Mouse (Mus musculus) monocyte, adult 2 months (primary cell): ENCODE results near the gene Prpf8.
A peak's percentile ranks its signal among the peaks of the same experiment; 100 is the strongest.

Source experiments
- DNase-seq, 2 experiments: peaks; one replicate each; pipeline ENCODE4 v3.0.0; 2022; ENCODE audit warnings: low spot score in 2 of 2, low read depth in 1 of 2

The Prpf8 gene

GRCm38 (mm10) chr11:75532340-75533277, 46.0 kb downstream of the Prpf8 start:
- DNase-seq: peak in 1 of 2 experiments; percentile 35

GRCm38 (mm10) chr11:75533314-75534015, 46.8 kb downstream of the Prpf8 start:
- no peak for DNase-seq

DNA sequence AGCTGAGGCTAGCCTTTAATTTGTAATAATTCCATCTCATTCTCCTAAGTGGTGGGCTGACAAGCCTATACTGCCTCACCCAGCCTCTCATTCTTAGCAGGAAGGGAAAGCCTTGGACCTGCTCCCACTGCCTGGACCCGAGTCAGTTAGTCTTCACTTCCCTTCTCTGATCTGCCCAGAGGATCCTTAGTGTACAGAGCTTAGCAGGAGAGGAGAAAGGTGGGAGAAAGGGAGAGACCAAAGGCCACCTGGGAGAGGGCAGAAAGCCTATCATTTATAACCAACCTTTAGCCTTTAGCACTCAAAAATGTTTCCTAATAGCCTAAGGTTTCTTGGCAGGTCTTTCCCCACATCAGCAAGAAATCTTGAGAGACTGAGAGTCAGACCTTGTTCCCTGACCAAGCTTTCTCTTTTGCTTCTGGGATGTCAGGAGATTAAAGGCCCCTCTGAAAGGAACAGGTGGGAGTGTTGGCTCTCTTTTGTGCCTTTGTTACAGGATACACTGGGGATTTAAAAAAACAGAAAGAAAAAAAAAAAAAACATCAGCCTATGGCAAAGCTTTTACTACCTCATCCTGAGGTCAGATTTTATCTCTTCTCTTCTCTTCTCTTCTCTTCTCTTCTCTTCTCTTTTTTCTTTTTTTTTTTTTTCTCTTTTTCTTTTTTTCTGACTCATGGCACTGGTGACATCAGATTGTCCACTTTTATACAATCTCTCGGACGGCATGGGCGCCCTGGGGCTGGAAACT, 47.8 kb downstream of the Prpf8 start:
- no peak for DNase-seq

GRCm38 (mm10) chr11:75535106-75535795, 48.6 kb downstream of the Prpf8 start:
- no peak for DNase-seq

- no peak for DNase-seq
Measured at GRCm38 (mm10) chr11:75536255-75537024, 49.8 kb downstream of the Prpf8 start.

DNA sequence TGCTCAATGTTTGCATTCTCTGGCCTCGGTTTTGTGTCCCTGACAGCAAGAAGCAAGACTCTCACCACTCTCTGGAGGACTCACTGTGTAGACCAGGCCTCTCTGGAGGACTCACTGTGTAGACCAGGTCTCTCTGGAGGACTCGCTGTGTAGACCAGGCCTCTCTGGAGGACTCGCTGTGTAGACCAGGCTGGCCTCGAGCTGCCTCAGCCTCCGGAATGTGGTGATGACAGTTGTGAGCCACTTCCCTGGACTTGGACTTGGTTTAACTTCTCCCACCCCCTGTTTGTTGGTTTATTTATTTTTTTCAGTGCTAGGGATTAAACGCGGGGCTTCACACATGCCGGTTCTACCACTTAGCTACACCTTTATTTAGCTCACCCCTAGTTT, 50.4 kb downstream of the Prpf8 start:
- no peak for DNase-seq

GRCm38 (mm10) chr11:75537491-75538183, 51.0 kb downstream of the Prpf8 start:
- no peak for DNase-seq

DNA sequence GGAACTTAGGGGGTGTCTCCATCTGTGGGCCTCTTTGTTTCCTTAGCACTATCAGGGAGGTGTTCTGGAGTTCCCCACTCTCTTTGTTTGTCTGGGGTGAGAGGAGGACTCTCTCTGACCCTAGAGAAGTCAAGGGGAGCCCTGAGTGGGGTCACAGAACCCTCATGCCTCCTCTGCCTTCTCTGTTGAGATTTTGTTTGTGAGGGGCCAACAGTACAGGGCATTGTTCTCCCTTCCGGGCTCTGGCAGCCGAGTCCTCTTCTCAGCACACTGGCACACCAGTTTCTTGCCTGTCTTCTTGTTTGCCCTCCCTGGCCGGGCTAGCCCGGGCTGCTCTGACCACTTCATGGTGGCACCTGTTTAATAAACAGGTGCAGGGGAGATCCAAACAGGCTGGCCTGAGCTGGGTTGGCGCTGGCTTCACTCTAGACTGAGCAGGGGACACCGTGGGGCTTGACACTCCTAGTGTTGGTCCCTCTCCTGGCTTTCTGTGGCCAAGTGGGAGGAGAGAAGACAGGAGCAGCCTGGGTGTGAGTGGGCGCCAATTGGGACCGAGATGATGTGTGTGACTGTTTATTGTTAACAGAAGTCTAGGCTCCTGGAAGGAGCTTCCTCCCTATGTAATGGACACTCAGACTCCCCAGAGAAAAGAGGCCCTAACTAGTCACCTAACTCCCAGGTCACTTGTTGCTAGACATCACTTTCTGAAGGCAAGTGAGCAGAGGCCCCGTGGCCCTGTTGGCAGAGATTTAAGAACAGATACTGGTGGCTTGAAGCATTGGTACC, 51.8 kb downstream of the Prpf8 start:
- DNase-seq: no peak

GRCm38 (mm10) chr11:75538970-75539299, 52.3 kb downstream of the Prpf8 start:
- DNase-seq: no peak

GRCm38 (mm10) chr11:75540209-75540608, 53.6 kb downstream of the Prpf8 start:
- DNase-seq: no peak

DNA sequence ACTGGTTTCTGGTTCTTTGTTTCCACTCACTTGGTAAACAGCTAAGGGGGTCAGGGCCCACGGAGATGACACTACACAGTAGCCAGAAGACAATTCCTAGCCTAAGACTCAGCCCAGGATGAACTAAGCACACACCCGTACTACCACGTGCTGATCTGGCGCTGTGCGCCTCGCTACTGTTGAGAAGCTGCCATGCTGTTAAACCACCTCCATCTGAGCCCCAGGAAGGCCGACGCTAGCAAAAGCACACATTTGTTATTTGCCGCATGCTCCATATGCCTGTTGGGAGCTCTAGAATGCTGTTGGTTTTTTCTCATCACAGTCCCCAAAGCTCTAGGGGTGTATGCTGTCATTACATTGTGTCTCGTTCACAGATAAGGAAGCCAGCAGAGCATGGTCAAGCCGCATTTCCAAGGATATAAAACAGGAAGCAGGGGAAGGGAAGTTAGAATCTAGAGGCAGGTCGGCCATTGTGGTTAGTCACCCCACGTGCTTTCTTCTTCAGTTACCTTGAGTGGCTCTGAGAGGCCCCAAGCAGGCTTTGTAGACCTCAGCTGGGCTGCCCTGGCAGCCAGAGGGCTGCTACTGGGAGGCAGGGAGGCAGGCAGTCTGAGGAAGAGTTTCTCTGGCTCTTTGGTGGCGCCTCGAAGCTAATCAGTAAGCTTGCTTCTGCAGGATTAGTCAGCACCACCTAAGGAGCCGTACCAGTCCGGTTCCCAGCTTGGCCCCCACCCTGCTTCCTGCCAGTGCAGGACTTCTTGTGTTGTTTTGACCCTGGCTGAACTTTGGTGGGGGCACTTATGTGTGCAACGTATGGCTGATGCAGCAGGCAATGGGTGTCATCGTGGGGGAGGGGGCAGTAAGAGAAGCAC, 54.3 kb downstream of the Prpf8 start:
- DNase-seq: peak in 1 of 2 experiments; percentile 27

GRCm38 (mm10) chr11:75544713-75545112, 58.1 kb downstream of the Prpf8 start:
- no peak for DNase-seq

- no peak for DNase-seq
Measured at GRCm38 (mm10) chr11:75546057-75546456, 59.4 kb downstream of the Prpf8 start.

DNA sequence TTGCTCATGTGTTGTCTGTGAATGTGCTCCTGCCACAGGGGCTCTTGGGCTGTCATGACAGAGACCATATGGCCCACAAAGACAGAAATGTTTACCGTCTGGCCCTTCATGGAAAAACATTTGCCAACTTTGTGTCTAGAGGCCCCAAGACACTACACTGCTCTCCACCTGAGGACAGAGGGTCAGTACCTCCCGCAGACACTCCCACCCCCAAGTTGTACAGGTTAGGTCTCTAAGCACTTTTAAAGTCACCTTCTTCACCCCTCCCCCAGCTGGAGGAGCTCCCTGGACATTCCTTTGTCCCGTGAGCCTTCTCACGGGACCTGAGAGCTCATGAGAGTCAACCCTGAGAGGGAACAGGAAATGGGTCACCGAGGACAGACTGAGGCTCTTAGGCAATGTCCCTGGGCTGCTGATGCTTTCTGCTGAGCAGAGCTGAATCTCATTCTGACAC, 63.1 kb downstream of the Prpf8 start:
- DNase-seq: peak in 1 of 2 experiments; percentile 46

DNA sequence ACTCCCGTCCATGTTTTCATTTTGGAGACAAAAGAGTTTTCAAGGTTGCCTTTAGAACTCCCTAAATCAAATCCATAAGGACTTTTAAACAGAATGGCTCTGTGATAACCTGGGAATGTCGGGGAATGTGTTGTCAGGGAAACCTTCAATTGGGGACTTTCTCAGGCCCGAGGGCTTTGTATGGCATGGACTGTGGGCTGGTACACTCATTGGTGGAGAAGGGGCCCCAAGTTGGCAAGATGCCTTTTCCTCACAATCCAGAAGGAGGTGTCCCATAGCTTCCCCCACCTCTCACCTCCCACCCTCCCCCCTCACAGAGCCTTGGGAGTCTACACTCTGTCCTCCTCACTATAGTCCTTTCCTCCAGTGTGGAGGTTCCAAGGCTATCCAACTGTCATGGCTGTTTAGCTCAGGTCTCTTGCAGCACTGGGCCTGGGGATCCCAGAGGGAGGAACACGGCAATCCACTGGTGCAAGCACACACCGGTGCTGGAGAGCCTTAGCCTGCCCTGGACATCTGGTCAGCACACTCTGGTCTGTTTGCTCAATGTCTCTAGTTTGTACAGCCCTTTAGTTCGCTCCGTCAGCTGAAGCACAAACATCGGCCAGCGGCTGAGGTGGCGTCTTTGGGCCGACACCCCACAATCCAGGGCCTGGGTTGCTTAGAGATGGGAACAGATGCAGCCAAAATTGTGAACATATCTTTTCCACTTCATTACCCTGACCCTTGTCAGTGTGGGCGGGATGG, 63.8 kb downstream of the Prpf8 start:
- DNase-seq: no peak

DNA sequence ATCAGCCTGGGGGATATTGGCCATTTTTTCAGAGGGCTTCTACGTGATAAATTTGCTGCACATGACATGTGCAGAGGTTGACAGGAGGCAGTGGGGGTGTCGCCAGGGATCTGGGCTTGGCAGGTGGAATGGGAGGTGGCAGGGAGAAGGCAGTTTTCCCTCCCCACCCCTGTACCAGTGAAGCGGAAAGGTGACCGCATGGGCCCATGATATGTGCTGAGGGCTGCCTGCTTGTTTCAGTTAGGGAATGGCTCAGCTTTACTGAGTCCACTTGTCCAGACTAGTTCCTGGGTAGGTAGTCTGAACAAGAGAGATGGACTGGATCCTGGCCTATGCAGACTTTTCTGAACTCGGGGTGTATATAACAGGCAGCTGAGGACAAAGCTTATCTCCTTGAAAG, 64.7 kb downstream of the Prpf8 start:
- DNase-seq: no peak

DNA sequence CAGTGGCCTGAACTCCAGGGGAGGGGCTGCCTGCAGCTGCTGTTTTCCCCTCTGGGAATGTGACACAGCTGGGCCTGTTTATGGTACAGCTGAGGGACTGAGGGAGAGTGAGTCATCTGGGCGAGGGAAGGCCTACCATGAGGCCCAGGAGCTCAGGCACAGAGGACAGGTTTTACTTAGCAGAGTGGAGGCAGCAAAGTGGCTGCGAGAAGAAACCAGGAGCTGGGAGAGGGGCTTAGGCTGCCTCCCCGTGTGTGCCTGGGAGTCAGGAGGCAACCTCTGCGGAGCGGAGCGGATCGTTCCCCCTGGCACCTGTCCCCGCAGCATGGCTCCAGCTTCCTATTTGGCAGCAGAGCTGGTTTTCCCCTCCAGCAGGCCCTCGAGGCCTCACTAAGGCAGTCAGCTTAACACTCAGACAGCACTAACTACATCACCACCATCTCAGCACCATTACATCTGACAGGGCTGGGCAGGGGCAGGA, 65.4 kb downstream of the Prpf8 start:
- DNase-seq: no peak
